Mouse (Mus musculus) bone marrow macrophage, adult 2 months (primary cell): Measurements from ENCODE around the gene Tanc1. TPM values are rescaled to one million over a fixed set of nuclear protein-coding genes. Genes with fewer than 3 reads are reported as not detected.

ENCODE experiments used
- H3K27ac ChIP-seq: 2 replicates; pipeline ENCODE4 v1.5.1; 2012; ENCODE audit warnings: low read depth, low read length; ENCODE audit not compliant: insufficient read depth
- H3K4me1 ChIP-seq: 2 replicates; pipeline ENCODE4 v1.6.1; 2012; ENCODE audit warnings: low read length; ENCODE audit not compliant: control insufficient read depth, insufficient read depth
- H3K4me3 ChIP-seq: 2 replicates; pipeline ENCODE4 v1.5.1; 2012; ENCODE audit warnings: mild to moderate bottlenecking, low read length, moderate library complexity; ENCODE audit not compliant: insufficient read depth
- CTCF ChIP-seq: IDR thresholded peaks from 2 replicates; pipeline ENCODE4 v1.5.1; 2012; ENCODE audit warnings: low read depth, mild to moderate bottlenecking, low read length, moderate library complexity
- POLR2A ChIP-seq: IDR thresholded peaks from 2 replicates; pipeline ENCODE4 v1.6.1; 2012; ENCODE audit warnings: mild to moderate bottlenecking, low read depth, low read length, borderline replicate concordance
- polyA plus RNA-seq: library from polyadenylated mRNA; stranded (reverse); fragments of >200 nt; gene quantifications from 2 replicates; pipeline ENCODE4 v1.2.4, GENCODE M21; 2012; ENCODE audit not compliant: missing spikeins, insufficient read depth, insufficient read length

Tanc1 gene
- polyA plus RNA-seq, 1 experiment, result 6.6 TPM

DNA sequence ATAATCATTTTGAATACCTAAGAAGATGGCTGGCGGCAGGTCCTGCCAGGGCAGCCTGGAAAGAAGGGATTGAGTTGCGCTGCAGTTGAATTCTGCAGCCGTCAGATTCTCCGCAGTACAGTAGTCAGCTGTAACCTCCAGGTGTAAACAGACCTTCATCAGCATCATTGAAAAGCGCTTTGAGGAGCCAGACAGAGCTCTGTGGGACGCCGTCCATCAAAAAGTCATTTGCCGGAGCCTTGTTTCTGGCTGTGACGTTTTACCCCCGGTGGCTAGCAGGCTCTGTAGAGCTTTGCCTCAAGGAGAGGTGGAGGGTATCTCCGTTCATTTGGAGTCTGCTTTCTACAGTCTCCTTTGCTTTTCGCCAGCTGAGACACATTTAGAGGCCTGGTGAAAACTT is 36.6 kb downstream of the Tanc1 start:
- H3K27ac ChIP-seq, result no peak overlapping the region
- H3K4me3 ChIP-seq, result no peak overlapping the region
- TF ChIP-seq CTCF (no peak), POLR2A (no peak)
- H3K4me1 ChIP-seq, result peaks cover 58% of the 10 kb centered on the region

DNA sequence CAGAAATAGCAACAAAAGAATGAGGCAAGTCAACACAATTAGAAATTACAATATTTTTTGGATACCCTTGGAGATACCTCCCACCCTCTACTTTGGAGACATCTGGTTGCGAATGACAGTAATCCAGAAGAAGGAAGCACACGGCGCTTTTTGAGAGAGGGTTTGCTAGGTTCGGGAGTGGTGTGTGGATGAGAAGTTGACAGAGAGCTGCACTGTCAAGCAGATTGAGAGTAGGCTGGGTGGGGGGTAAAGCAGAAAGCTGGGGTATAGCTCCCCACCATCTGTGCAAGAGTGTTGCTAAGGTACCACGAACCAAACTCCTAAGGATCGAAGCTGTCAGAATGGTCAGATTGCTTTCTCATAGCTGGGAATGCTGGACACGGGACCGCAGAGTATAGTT is 40.0 kb downstream of the Tanc1 start:
- Histone ChIP-seq H3K27ac (no peak overlapping the region), H3K4me1 (peaks cover 31% of the 10 kb centered on the region), H3K4me3 (no peak overlapping the region)
- TF ChIP-seq POLR2A (no peak), CTCF (no peak)

DNA sequence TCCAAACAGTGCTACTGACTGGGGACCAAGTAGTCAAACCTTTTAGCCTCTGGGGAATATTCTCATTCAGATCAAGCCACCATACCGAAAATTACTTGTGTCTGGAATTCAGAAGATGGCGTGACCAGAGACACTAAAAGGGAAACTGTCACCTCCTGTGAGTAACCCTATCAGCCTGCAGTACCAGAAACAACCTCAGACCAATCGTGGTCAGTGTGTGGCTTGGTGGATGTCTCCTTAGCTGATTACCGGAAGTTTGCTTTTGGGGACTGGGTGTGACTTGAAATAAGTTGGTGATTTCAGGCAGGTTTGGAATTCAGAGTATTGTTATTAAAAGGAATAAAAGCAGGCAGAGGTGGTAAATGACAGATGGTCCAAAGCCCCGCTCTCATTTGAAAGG is 40.9 kb downstream of the Tanc1 start:
- Histone ChIP-seq H3K4me1 (peaks cover 23% of the 10 kb centered on the region), H3K4me3 (no peak overlapping the region), H3K27ac (no peak overlapping the region)
- TF ChIP-seq POLR2A, result no peak
- TF ChIP-seq CTCF, result no peak

DNA sequence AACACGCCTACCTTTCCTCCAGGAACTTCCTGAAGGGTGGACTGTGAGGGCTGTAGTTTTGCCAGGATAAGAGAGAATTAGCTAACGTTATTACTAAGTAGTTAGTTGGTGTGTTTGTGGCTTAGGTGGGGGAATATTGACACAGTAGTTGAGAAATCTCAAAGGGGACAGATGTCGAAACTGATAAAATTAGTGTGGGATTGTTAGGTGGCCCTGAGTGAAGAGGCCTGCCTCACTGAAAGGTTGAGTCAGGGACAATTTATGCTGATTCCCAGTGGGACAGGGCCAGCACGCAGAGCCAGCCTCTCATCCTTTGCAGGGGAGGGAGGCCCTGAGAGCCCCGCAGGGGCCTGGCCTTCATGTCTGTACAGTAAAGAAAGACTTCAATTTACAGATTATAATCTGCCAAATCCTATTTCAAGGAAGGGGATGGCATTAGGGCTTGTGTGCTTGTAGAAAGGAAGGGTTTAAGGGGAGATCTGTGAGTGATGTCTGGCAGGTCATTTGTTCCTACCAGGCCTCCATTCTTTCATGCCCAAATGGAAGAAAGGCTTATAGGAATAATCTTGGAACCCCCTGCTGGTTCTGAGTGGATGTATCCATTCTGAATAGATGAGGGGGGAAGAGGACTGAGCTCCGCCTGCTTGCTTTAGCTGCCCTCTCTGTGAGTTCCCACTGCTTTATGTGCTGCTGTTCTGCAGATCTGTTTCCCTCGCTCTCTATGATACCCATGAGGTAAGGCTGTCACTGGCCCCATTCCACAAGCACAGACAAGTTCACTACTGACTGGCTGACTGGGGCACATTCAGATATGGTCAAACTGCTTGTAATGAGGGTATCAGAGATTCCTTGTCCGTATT is 41.7 kb downstream of the Tanc1 start:
- Histone ChIP-seq H3K4me1 (peaks cover 23% of the 10 kb centered on the region), H3K4me3 (no peak overlapping the region), H3K27ac (no peak overlapping the region)
- TF ChIP-seq CTCF (no peak), POLR2A (no peak)

DNA sequence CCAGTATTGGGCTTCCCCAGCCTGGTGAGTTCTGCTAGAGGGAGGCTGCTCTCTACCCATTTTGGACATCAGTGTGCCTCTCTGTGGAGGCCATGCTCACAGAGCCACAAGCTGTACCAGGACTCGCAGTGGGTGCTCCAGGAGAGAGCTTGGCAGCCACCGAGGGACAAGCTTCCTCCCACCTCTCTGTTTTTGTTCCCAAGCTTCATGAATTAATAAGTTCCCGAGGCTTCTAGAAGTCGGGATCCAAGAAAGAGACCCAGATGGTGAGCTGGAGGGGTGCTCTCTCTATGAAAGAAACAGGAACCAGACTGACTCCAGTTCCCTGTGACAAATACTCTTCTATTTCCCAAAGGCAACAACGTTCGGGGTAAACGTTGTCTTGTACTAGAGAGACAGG is 43.6 kb downstream of the Tanc1 start:
- peaks cover 21% of the 10 kb centered on the region for H3K4me1 ChIP-seq
- TF ChIP-seq POLR2A (no peak), CTCF (no peak)
- no peak overlapping the region for H3K27ac ChIP-seq
- H3K4me3 ChIP-seq, result no peak overlapping the region

DNA sequence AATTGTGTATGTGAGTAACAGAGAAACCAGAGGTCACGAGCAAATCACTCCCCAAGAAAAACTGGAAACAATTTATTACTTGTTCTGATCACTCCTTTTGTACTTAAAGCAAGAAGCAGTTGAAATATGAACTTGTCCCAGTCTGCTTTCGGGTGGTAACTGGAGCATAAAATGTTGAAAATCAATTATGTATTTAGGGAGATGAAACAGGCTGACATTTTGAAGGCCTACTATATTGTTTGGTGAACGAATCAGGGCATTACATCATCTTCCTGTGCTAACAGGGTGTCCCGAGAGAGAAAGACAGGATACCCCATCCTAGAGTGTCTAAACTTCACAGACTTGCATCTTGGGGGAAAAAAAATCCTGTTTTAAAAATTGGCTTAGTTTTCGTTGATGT is 44.8 kb downstream of the Tanc1 start:
- H3K27ac ChIP-seq, result no peak overlapping the region
- peaks cover 12% of the 10 kb centered on the region; the same call in 1 of the 2 replicates for H3K4me1 ChIP-seq
- TF ChIP-seq CTCF (no peak), POLR2A (no peak)
- no peak overlapping the region for H3K4me3 ChIP-seq

DNA sequence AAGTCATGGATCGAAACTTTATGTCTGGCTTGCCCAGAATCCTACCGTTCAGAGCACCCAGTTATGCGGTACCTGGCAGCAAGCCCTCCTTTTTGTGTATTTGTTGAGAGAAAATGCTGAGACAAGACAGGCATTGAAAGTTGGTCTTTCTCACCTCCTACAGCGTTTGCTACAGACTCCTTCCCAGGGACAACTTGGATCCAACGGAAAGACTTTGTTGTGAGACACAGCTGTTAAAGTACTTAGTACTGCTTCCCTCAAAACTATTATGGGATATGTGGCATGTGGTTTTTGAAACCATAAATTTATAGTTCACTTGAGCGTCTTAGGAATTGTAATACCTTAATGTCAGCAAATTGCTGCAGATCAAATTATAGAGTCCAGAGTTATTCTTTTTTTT is 47.8 kb downstream of the Tanc1 start:
- Histone ChIP-seq H3K4me1 (no peaks in the 10 kb centered on the region; the same call in 1 of the 2 replicates), H3K4me3 (no peak overlapping the region)
- no peak for TF ChIP-seq CTCF
- TF ChIP-seq POLR2A, result no peak

DNA sequence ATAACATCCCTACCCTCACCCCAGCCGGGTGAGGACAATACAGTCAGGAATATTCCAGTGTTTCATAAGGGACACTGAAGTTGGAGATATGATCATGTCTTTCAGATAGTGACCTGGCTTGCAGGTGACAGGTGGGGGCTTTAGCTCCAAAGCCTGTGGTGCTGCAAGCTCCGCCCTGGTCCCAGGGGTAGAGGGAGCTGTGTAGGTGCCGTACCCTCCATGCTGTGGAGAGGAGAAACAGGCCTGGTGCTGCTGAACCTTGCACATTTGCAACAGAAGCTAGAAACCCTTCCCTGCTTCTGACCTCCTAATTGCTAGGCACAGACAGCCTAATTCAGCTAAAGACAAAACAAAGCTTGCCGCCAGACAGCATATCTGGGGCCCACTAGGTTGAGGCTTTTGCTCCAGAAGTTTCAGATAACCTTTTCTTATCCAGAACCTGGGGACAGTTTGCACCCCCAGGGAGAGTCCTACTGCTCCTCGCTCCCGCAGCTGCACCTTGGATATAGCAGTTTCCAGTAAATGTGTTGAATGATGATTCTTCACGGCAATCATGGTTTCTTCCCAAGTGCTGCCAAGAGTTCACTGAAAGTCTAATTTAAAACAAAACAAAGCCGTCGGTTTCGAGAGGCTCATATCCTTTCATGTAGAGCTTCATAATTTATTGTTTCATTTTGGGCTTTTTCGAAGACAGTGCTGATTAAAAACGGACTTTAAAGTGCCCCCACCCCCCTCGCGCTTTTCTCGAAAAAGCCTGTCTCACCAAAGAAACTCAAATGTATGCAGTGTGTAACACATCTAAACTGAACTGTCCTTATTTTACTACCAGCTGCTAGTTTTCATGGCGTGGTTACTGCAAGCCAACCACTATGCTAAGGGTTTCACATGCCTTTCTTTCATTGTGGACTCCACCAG is 49.3 kb downstream of the Tanc1 start:
- Histone ChIP-seq H3K4me3 (no peak overlapping the region), H3K27ac (no peak overlapping the region), H3K4me1 (no peaks in the 10 kb centered on the region; the same call in 1 of the 2 replicates)
- TF ChIP-seq CTCF (no peak), POLR2A (no peak)

More for the DNA sequence above, 47.8 kb downstream of the Tanc1 start:
- H3K27ac ChIP-seq, result no peak overlapping the region

DNA sequence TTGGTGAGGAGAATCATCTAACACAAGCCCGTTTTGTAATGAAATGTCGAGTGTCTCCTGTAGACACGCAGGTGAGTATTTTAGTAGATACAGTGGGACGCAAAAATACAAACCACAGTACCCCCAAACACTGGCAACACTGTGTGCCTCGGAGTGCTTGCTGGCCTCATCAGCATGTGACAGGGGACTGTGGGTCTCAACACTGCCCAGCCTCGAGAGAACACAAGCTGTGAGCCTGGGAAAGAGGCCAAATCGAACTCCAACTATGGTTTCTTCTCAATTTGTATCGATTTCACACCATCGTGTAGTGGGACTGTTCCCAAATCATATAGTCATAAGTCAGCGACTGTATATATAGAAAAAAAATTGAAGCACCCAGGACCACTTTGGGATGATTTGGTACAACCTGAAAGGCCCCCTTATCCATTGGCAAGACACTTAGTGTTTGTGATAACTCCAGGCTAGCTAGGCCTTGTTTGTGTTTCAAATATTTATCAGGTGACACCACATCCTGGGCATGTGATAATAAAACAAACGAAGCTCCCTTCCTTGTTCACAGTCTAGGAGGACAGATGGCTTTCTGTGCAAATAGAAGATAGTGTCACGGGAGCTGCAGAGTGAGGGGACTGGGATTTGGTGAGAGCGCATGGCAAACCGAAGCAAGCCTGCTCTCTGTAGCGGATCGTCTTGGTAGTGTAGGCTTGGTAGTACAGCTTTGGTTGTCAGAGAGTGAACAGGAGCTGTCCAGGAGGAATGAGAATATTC is 53.1 kb downstream of the Tanc1 start:
- TF ChIP-seq POLR2A (no peak), CTCF (no peak)
- no peak overlapping the region for H3K27ac ChIP-seq
- H3K4me1 ChIP-seq, result peaks cover 13% of the 10 kb centered on the region
- no peak overlapping the region for H3K4me3 ChIP-seq
